Mouse (Mus musculus): ENCODE data around the gene Btbd35f22.
"Not testable (repeated sequence)": the region's sequence is repeated elsewhere in the genome, so short reads cannot be mapped to it uniquely, and the experiment has no call there.

The Btbd35f22 gene

GRCm38 (mm10) chrX:32047529-32047928, at the start of gene Btbd35f22:
Gene Btbd35f22 (plus strand): TSS chrX:32047829.
- not testable (repeated sequence) for DNase-seq (ENCODE audit: low spot score)

All from MN1 (cell line).